Mouse (Mus musculus): ENCODE measurements around the gene Srd5a3.

DNA sequence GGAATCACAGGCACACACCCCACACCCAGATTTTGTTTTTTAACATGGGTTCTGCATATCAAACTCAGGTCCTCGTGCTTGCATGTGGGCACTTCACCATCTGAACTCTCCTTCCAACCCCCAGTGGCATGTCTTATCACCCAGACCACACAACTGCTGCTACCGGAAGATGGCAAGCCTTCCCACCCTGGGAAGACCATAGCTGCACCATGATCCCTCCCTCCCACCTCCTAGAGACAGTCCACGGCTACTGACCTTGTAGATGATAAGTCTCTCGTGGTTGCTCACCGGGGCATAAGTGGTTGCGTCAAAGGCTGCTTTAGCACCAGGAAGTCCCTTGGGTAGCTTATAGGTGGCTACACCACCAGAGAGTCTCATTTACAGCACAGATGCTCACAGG lies 21.4 kb downstream of the Srd5a3 start:
- TF ChIP-seq POLR2A (IDR thresholded peaks at IDR 0.05; ENCODE audit: insufficient read depth, low read length) (no peak), CTCF (IDR thresholded peaks at IDR 0.05; ENCODE audit: low read depth, low read length) (no peak), EP300 (IDR thresholded peaks at IDR 0.05; ENCODE audit: insufficient read depth, low read depth, low read length) (no peak)
